Mouse (Mus musculus): ENCODE measurements around the gene Fbxo39. TPM values are rescaled to one million over a fixed set of nuclear protein-coding genes. Genes with fewer than 3 reads are reported as not detected.

Gene Fbxo39
- not detected for total RNA-seq (2021)

GRCm38 (mm10) chr11:72314151-72314895 lies at the start of gene Fbxo39:
Fbxo39 (plus strand) TSS chr11:72314444.
- DNase-seq (ENCODE audit: extremely low spot score in 1 of 2, low spot score in 2 of 2): no peak
- intact Hi-C loops (cut with DNase I): no loop called here

GRCm38 (mm10) chr11:72265483-72265882 lies 48.8 kb upstream of the Fbxo39 start:
- peak; percentile 56 to 59 for DNase-seq (ENCODE audit: extremely low spot score in 1 of 2, low spot score in 2 of 2)
- intact Hi-C loops (cut with DNase I): loop anchor here (5.0 kb wide), 1 partner anchor 43 kb away; no protein-coding TSS in a partner anchor

GRCm38 (mm10) chr11:72266207-72266959 lies 47.9 kb upstream of the Fbxo39 start:
- DNase-seq (ENCODE audit: extremely low spot score in 1 of 2, low spot score in 2 of 2): peak; percentile 44 to 80
- intact Hi-C loops (cut with DNase I): loop anchor here (5.0 kb wide), 1 partner anchor 44 kb away; no protein-coding TSS in a partner anchor

- peak; percentile 10 to 39 for DNase-seq (ENCODE audit: extremely low spot score in 1 of 2, low spot score in 2 of 2)
- intact Hi-C loops (cut with DNase I): loop anchor here (5.0 kb wide), 1 partner anchor 45 kb away; no protein-coding TSS in a partner anchor
These were observed 47.2 kb upstream of the Fbxo39 start, which contains the start of gene Slc13a5 for GRCm38 (mm10) chr11:72266960-72267560. Slc13a5 (minus strand) TSS chr11:72267222.

- intact Hi-C loops (cut with DNase I): no loop called here
- no peak for DNase-seq (ENCODE audit: extremely low spot score in 1 of 2, low spot score in 2 of 2)
These were observed 42.5 kb upstream of the Fbxo39 start for GRCm38 (mm10) chr11:72271761-72272160.

GRCm38 (mm10) chr11:72273341-72273740 lies 40.9 kb upstream of the Fbxo39 start:
- intact Hi-C loops (cut with DNase I): no loop called here
- DNase-seq (ENCODE audit: extremely low spot score in 1 of 2, low spot score in 2 of 2): no peak

GRCm38 (mm10) chr11:72281143-72281851 lies 32.9 kb upstream of the Fbxo39 start:
- DNase-seq (ENCODE audit: extremely low spot score in 1 of 2, low spot score in 2 of 2): no peak
- intact Hi-C loops (cut with DNase I): no loop called here

GRCm38 (mm10) chr11:72281852-72282400 lies 32.3 kb upstream of the Fbxo39 start:
- intact Hi-C loops (cut with DNase I): no loop called here
- no peak for DNase-seq (ENCODE audit: extremely low spot score in 1 of 2, low spot score in 2 of 2)

- intact Hi-C loops (cut with DNase I): no loop called here
- no peak for DNase-seq (ENCODE audit: extremely low spot score in 1 of 2, low spot score in 2 of 2)
These were observed 30.6 kb upstream of the Fbxo39 start for GRCm38 (mm10) chr11:72283486-72284224.

GRCm38 (mm10) chr11:72284532-72285182 lies 29.6 kb upstream of the Fbxo39 start:
- intact Hi-C loops (cut with DNase I): no loop called here
- DNase-seq (ENCODE audit: extremely low spot score in 1 of 2, low spot score in 2 of 2): peak in 1 of 2 experiments; percentile 47

- intact Hi-C loops (cut with DNase I): no loop called here
- no peak for DNase-seq (ENCODE audit: extremely low spot score in 1 of 2, low spot score in 2 of 2)
These were observed 28.2 kb upstream of the Fbxo39 start for GRCm38 (mm10) chr11:72285971-72286480.

GRCm38 (mm10) chr11:72286651-72287050 lies 27.6 kb upstream of the Fbxo39 start:
- no peak for DNase-seq (ENCODE audit: extremely low spot score in 1 of 2, low spot score in 2 of 2)
- intact Hi-C loops (cut with DNase I): no loop called here

GRCm38 (mm10) chr11:72287126-72287525 lies 27.1 kb upstream of the Fbxo39 start:
- intact Hi-C loops (cut with DNase I): no loop called here
- no peak for DNase-seq (ENCODE audit: extremely low spot score in 1 of 2, low spot score in 2 of 2)

GRCm38 (mm10) chr11:72287543-72287942 lies 26.7 kb upstream of the Fbxo39 start:
- intact Hi-C loops (cut with DNase I): no loop called here
- DNase-seq (ENCODE audit: extremely low spot score in 1 of 2, low spot score in 2 of 2): no peak

GRCm38 (mm10) chr11:72293116-72293515 lies 21.1 kb upstream of the Fbxo39 start:
- DNase-seq (ENCODE audit: extremely low spot score in 1 of 2, low spot score in 2 of 2): no peak
- intact Hi-C loops (cut with DNase I): no loop called here

- peak in 1 of 2 experiments; percentile 64 for DNase-seq (ENCODE audit: extremely low spot score in 1 of 2, low spot score in 2 of 2)
- intact Hi-C loops (cut with DNase I): no loop called here
These were observed 12.9 kb upstream of the Fbxo39 start, which contains the start of gene Xaf1 for GRCm38 (mm10) chr11:72301334-72301733. Xaf1 (plus strand) TSS chr11:72301629.

- intact Hi-C loops (cut with DNase I): no loop called here
- peak in 1 of 2 experiments; percentile 70 for DNase-seq (ENCODE audit: extremely low spot score in 1 of 2, low spot score in 2 of 2)
These were observed 12.0 kb upstream of the Fbxo39 start for GRCm38 (mm10) chr11:72302230-72302629.

Measured in left cerebral cortex, postnatal 10 days (tissue).